Mouse (Mus musculus) heart, embryonic 12.5 days (tissue): ENCODE measurements at regions not wholly inside any gene's neighbourhood (a gene's known extent, or its start where the extent isn't known, plus 50 kb on each side); places are given as distances from the start of the nearest gene placed in this dataset.

Source experiments
- ATAC-seq: fragments of 200-750 bp; cut with Nextera tagmentation; 2 replicates; pipeline ENCODE4 v1.8.0; 2017; ENCODE audit warnings: moderate TSS enrichment, moderate library complexity; ENCODE audit not compliant: insufficient number of reproducible peaks, low FRiP score
- H3K27ac ChIP-seq: fragments of 300-500 bp; sonication (generic); 2 replicates; pipeline ENCODE4 v1.5.1; 2016; ENCODE audit warnings: mild to moderate bottlenecking, moderate library complexity; ENCODE audit not compliant: poor library complexity, severe bottlenecking
- H3K27me3 ChIP-seq: fragments of 300-500 bp; sonication (generic); replicated peaks from 2 replicates; pipeline ENCODE4 v1.6.1; 2016; ENCODE audit warnings: mild to moderate bottlenecking, moderate library complexity
- H3K36me3 ChIP-seq: fragments of 300-500 bp; sonication (generic); 2 replicates; pipeline ENCODE4 v1.6.1; 2016; ENCODE audit warnings: mild to moderate bottlenecking, moderate library complexity
- H3K4me1 ChIP-seq: fragments of 300-500 bp; sonication (generic); replicated peaks from 2 replicates; pipeline ENCODE4 v1.6.1; 2016; ENCODE audit warnings: mild to moderate bottlenecking
- H3K4me2 ChIP-seq: fragments of 300-500 bp; sonication (generic); 2 replicates; pipeline ENCODE4 v1.6.1; 2016; ENCODE audit warnings: mild to moderate bottlenecking, moderate library complexity
- H3K4me3 ChIP-seq: fragments of 300-500 bp; sonication (generic); 2 replicates; pipeline ENCODE4 v1.5.1; 2016; ENCODE audit warnings: mild to moderate bottlenecking
- H3K9ac ChIP-seq: fragments of 300-500 bp; sonication (generic); 2 replicates; pipeline ENCODE4 v1.6.1; 2016; ENCODE audit warnings: mild to moderate bottlenecking, moderate library complexity
- H3K9me3 ChIP-seq: fragments of 300-500 bp; sonication (generic); replicated peaks from 2 replicates; pipeline ENCODE4 v1.6.1; 2016; ENCODE audit warnings: mild to moderate bottlenecking, moderate library complexity
- WGBS: fragments of 180-500 bp; shearing (Covaris S2); methylation state at CpG from one replicate; pipeline ENCODE4 v1.1.7; 2016; 5-methylcytosine and 5-hydroxymethylcytosine counted together

DNA sequence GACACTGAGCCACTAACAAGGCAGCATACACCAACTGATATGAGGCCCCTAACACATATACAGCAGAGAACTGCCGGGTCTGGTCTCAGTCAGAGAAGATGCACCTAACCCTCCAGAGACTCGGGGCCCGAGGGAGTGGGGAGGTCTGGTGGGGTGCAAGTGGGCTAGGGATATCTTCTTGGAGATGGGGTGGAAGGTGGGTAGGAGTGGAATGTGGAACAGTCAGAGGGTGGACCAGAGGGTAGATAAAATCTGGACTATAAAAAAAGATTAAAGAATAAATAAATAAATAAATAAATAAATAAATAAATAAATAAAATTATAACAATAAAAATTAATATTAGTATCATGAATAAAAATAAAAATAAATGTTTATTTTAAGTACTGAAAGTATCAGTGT lies 598.2 kb downstream of the Cenpc1 start:
- Histone ChIP-seq H3K4me2 (no peak overlapping the region), H3K36me3 (no peaks in the 10 kb centered on the region), H3K4me3 (no peak overlapping the region), H3K9ac (no peak overlapping the region), H3K4me1 (no peaks in the 10 kb centered on the region), H3K9me3 (0 out of 2 replicates have a peak, but pooled peaks cover 2% of the 10 kb centered on the region), H3K27ac (no peak overlapping the region), H3K27me3 (no peaks in the 10 kb centered on the region)
- no peak for ATAC-seq
- 80% methylated on average over 3 of the region's 3 CpGs for WGBS
